In the genomic region with DNA sequence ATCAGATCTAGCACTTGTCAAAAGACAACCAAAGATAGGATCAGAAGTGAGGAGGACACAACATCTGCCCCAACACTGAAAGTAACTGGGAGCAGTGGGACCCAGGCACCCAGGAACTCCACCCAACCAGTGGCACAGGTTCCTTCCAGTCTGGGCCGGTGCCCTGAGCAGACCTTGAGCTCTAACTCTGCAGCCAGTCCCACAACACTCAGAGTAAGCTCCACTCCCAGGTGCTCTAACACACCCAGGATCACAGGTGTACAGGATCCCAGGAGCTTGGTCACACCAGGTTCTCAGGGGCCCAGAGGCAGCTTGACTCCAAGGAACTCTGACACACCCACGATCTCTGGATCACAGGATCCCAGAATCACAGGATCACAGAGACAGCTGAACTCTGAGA, we compare ENCODE assay signal across 26 mouse cellular contexts.
"Had no signal": no experiment of that assay in that cellular context is flagged by ENCODE, and none has a peak within 500 bp of the region (broad histone marks: within the 10 kb centered on the region; RNA-seq: fewer than 3 reads in every experiment).

No protein-coding gene starts in this region.

- H3K9me3 ChIP-seq: heart, embryonic 13.5 days; heart, embryonic 15.5 days; limb, embryonic 10.5 days; limb, embryonic 12.5 days; liver, embryonic 13.5 days had no signal

- H3K4me3 ChIP-seq: heart, adult 2 months; heart, embryonic 13.5 days; heart, embryonic 15.5 days; hindbrain, embryonic 13.5 days; kidney, embryonic 15.5 days; left cerebral cortex, adult 2 months; limb, embryonic 10.5 days; limb, embryonic 12.5 days; liver, embryonic 13.5 days had no signal

- DNase-seq: gastrocnemius, postnatal 14 days; gastrocnemius, postnatal 36 days; heart, adult 11 months; heart, adult 2 months; heart, postnatal 14 days; heart, postnatal 36 days; kidney, adult 11 months; kidney, adult 2 months; kidney, adult 9 months; kidney, postnatal 14 days; kidney, postnatal 36 days; layer of hippocampus, adult 9-11 months; liver; liver, embryonic 13.5 days had no signal

- H3K9ac ChIP-seq: heart, embryonic 13.5 days; heart, embryonic 15.5 days; hindbrain, embryonic 13.5 days; kidney, embryonic 15.5 days; limb, embryonic 12.5 days; liver, embryonic 13.5 days had no signal

- H3K4me1 ChIP-seq: heart, embryonic 15.5 days; hindbrain, embryonic 13.5 days; kidney, embryonic 15.5 days; limb, embryonic 10.5 days; limb, embryonic 12.5 days; liver, embryonic 13.5 days had no signal

- ATAC-seq: hindbrain, embryonic 16.5 days; inflammation-experienced regulatory T-cells, adult 6 months had no signal

- H3K27me3 ChIP-seq: heart, embryonic 13.5 days; heart, embryonic 15.5 days; hindbrain, embryonic 13.5 days; kidney, embryonic 15.5 days; limb, embryonic 12.5 days; liver, embryonic 13.5 days had no signal

- H3K4me2 ChIP-seq: heart, embryonic 11.5 days; heart, embryonic 13.5 days; heart, embryonic 15.5 days; hindbrain, embryonic 13.5 days; kidney, embryonic 15.5 days; limb, embryonic 12.5 days; liver, embryonic 11.5 days; liver, embryonic 13.5 days had no signal

- H3K27ac ChIP-seq: heart, adult 2 months; heart, embryonic 13.5 days; heart, embryonic 15.5 days; hindbrain, embryonic 13.5 days; kidney, embryonic 15.5 days; kidney, postnatal 0 days; left cerebral cortex, adult 2 months; limb, embryonic 10.5 days; limb, embryonic 12.5 days; liver, embryonic 13.5 days had no signal

- H3K36me3 ChIP-seq: heart, embryonic 13.5 days; heart, embryonic 15.5 days; hindbrain, embryonic 13.5 days; kidney, embryonic 15.5 days; limb, embryonic 10.5 days; limb, embryonic 12.5 days; liver, embryonic 13.5 days had no signal
